Mouse (Mus musculus): Measurements from ENCODE around the gene Ggta1. TPM values are rescaled to one million over a fixed set of nuclear protein-coding genes. Genes with fewer than 3 reads are reported as not detected.

Ggta1 gene
- total RNA-seq, 1 experiment from 2014 or later = 72.5 TPM

DNA sequence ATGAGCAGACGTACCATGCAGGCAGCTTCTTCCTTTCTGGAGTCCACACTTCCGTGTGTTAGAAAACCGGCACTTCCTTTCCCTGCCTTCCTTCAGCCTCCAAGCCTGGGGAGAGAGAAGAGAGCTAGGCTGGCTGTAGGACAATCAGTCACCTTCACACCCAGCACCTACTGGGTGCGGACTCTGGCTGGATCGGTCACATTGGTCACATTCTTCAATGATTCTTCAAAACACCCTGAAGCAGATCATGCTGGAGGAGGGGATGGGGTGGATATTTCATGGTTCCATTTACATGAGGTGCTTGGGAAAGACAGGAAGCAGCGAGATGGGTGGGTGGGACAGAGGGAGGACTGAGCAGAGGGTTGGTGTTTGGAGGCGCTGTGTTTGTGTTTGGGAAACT is 30.5 kb upstream of the Ggta1 start:
- no peak for ATAC-seq (replicated peaks; ENCODE audit: low read depth, poor library complexity, severe bottlenecking)

DNA sequence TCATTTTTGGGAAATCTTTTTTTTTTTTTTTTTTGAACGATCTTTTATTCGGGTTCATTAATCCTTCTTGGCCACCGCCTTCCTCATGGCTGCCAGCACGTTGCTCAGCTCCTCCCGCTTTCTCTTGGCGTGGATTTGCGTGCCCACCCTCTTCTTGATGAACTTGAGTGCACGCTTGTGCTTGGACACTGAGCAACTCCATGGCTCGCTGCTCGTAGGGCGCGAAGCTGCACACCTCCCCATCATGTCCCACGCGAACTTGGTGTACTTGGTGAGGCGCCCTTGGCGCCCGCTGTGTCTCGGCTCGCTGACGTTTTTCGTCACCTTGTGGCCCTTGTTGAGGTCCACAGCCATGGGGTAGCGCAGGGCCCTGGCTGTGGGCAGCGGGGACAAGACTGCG is 28.1 kb upstream of the Ggta1 start:
- ATAC-seq (replicated peaks; ENCODE audit: low read depth, poor library complexity, severe bottlenecking) = no peak

GRCm38 (mm10) chr2:35490458-35491111 is 27.6 kb upstream of the Ggta1 start:
- no peak for ATAC-seq (replicated peaks; ENCODE audit: low read depth, poor library complexity, severe bottlenecking)

- ATAC-seq (replicated peaks; ENCODE audit: low read depth, poor library complexity, severe bottlenecking) = no peak
These were observed 24.7 kb upstream of the Ggta1 start for GRCm38 (mm10) chr2:35487700-35488099.

- peak; percentile 54 for ATAC-seq (replicated peaks; ENCODE audit: low read depth, poor library complexity, severe bottlenecking)
These were observed 24.1 kb upstream of the Ggta1 start for GRCm38 (mm10) chr2:35486981-35487655.

DNA sequence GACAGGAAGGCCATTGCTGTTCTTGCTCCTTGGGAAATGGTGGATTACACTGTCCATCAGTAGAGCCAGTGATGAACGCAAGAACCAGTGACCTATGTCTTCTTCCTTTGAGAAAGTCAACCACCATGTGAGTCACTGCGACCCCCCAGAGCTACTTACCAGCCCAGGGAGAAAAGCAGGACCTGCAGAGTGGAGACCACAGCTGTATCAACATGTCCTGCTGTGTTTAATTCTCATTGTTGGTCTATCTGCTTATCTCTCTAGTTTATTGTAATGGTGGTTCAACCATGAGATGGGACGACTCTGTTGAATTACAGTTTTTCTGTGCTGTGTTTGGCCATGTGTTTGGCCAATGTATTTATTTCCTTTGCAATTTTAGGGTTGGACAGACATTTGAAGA is 21.1 kb upstream of the Ggta1 start:
- ATAC-seq (replicated peaks; ENCODE audit: low read depth, poor library complexity, severe bottlenecking) = no peak

DNA sequence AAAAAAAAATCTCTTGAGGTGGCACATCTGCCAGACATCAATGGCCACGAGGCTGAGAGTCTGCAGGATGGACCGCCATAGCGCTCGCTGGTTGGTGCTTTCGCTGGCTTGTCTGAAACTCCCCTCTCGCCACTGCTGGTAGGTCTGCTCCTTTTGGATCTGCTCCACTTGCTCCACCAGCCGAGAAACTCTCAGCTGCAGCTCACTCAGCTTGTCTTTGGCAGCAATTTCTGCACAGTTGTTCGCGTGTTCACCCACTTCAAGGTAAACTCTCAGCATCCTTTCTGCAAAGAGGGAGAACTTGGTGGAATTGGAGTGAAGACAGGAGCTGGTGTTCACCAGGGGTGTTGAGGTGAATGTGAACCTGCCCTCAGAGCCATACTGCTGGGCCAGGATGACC is 20.4 kb upstream of the Ggta1 start:
- ATAC-seq (replicated peaks; ENCODE audit: low read depth, poor library complexity, severe bottlenecking) = no peak

GRCm38 (mm10) chr2:35481322-35481990 is 18.4 kb upstream of the Ggta1 start:
- ATAC-seq (replicated peaks; ENCODE audit: low read depth, poor library complexity, severe bottlenecking) = no peak

- peak; percentile 83 for ATAC-seq (replicated peaks; ENCODE audit: low read depth, poor library complexity, severe bottlenecking)
These were observed 17.0 kb upstream of the Ggta1 start for GRCm38 (mm10) chr2:35480073-35480472.

- ATAC-seq (replicated peaks; ENCODE audit: low read depth, poor library complexity, severe bottlenecking) = no peak
These were observed 15.7 kb upstream of the Ggta1 start for GRCm38 (mm10) chr2:35478812-35479122.

DNA sequence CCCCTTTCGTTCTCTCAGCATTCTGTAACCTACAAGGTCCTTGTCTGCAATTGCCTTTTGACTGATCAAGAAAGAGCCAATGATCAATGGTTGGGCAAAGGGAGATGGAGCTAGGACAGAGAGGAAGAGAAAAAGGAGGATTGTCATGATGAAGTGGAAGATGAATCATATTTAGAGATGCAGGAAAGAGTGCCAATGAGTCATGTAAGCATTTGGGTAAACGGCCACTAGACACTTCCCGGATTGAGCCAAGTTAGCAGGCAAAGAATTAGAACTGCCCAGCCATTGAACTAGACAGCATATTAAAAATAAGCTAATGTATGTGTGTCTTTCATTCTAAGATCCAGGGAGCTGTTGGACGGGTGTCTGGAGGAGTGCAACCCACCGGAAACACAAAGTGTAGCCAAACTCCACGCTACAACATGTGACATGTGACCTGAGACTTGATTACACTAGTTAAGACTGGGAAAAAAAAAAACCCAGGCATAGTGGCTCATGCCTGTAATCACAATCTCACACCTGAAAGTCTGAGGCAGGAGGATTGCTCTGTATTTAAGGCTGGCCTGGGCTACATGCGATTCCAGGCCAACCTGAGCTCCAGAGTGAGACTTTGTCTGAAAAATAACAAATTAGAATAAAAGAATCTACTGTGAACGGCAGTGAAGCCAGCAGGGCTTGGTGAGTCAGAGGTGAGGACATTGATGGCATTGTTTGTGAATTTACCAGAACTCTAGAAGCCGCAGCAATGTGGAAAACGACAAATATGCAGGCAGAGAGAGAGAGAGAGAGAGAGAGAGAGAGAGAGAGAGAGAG is 15.2 kb upstream of the Ggta1 start:
- no peak for ATAC-seq (replicated peaks; ENCODE audit: low read depth, poor library complexity, severe bottlenecking)

- no peak for ATAC-seq (replicated peaks; ENCODE audit: low read depth, poor library complexity, severe bottlenecking)
These were observed 14.3 kb upstream of the Ggta1 start for GRCm38 (mm10) chr2:35477321-35477720.

DNA sequence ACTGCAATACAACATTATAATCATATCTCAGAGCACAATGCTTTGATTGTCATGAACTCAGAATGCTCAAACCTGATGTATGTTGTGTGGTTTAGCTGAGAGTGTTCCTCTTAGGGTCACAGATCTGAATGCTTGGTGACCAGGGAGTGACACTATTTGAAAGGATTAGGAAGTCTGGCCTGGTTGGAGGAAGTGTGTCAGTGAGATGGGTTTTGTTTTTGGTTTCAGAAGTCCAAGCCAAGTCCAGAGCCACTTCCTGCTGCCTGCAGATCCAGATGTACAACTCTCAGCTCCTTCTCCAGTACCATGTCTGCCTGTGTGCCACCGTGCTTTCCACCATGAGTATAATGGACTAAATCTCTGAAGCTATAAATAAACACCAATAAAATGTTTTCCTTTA is 11.9 kb upstream of the Ggta1 start:
- 0 out of 2 replicates have a peak, but pooled peaks have one; percentile 25 for ATAC-seq (replicated peaks; ENCODE audit: low read depth, poor library complexity, severe bottlenecking)

DNA sequence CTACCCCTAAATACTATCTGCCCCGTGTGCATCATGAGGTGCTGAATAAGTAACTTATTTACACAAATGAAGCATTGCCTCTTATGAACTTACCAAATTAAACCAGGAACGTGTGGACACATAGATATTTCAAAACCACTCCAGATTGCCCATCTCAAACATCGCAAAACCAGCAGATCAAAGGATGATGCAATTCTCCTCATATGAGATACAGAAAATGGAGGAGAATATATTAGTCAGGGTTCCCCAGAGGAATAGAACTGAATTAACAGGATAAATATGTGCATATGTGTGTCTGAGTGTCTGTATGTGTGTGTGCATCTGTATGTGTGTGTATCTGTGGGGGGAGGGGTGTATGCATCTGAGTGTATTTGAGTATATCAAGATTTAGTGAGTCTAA is 6.2 kb upstream of the Ggta1 start:
- no peak for ATAC-seq (replicated peaks; ENCODE audit: low read depth, poor library complexity, severe bottlenecking)

- ATAC-seq (replicated peaks; ENCODE audit: low read depth, poor library complexity, severe bottlenecking) = no peak
These were observed 5.2 kb upstream of the Ggta1 start for GRCm38 (mm10) chr2:35468276-35468675.

- ATAC-seq (replicated peaks; ENCODE audit: low read depth, poor library complexity, severe bottlenecking) = no peak
These were observed 4.8 kb upstream of the Ggta1 start for GRCm38 (mm10) chr2:35467855-35468254.

DNA sequence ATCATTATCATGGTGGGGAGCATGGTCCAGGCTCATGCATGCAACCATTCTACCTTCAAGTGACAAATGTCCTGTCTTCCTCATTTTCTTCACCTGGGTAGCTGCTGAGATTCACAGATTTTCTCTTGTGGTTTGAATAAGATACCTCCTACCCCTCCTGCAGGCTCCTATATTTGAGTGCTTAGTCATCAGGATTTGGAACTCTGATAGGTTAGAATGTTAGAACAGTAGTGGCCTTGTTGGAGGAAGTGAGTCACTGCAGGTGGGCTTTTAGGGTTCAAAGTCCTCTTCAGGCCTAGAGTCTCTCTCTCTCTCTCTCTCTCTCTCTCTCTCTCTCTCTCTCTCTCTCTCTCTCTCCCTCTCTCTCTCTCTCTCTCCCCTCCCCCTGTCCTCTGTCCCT is 2.6 kb upstream of the Ggta1 start:
- no peak for ATAC-seq (replicated peaks; ENCODE audit: low read depth, poor library complexity, severe bottlenecking)

- ATAC-seq (replicated peaks; ENCODE audit: low read depth, poor library complexity, severe bottlenecking) = 0 out of 2 replicates have a peak, but pooled peaks have one; percentile 4
These were observed 1.5 kb upstream of the Ggta1 start for GRCm38 (mm10) chr2:35464548-35464947.

DNA sequence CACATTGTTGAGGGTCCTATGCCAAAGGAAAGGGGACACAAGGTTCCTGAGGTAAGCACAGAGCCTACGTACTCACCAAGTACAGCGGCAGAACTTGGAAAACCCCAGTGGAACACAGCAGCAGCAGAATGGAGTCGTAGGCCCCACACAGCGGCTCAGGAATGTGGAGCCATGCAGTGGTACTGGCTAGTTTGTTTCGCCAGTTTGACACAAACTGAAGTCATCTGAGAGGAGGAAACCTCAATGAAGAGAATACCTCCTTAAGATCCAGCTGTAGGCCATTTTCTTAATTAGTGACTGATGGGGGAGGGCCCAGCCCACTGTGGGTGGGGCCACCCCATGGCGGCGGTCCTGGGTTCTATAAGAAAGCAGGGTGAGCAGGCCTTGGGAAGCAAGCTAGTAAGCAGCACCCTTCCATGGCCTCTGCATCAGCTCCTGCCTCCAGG is 1.1 kb upstream of the Ggta1 start:
- no peak for ATAC-seq (replicated peaks; ENCODE audit: low read depth, poor library complexity, severe bottlenecking)

- ATAC-seq (replicated peaks; ENCODE audit: low read depth, poor library complexity, severe bottlenecking) = peak; percentile 81
These were observed 499 bp upstream of the Ggta1 start for GRCm38 (mm10) chr2:35463372-35464088.

Data from common myeloid progenitor, adult 5-6 weeks (primary cell).